Comparison of ENCODE assay signal across 8 mouse cellular contexts in the genomic region with DNA sequence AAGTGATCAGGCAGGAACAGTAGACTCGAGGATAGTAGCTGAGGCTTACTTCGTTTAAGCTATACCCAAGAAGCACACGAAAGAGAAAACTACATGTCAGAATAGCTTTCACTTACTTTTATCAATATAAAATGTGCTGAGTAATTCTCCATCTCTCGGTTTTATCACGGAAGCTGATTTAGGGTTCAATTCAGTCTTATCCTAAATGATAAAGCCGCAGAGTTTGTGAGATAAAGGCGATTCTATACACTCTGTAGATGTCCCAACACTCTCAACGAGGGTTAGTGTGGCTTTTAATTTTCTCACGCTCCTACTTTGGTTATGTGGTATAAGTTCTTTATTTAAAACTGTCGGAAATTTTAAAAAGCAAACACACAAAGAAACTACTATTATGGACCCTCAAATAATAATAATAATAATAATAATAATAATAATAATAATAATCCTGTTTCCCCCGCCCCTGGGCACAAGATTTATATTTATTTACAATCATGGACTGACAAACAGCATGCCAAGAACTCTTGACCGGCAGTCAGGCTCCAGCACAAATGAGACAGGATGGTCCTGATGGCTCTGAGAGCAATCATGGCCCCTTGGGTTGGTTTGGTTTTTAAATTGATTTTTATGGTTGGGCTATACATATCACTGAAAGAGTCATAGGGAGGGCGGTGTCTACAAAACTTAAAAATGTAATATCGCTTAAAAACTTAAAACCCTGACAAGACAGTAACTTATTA. TPM values are rescaled to one million over a fixed set of nuclear protein-coding genes. Genes with fewer than 3 reads are reported as not detected.
DNase-seq lines count a peak whose midpoint lies in the region; ATAC-seq lines count a peak whose summit lies in the region.

No protein-coding gene starts in this region.

- no peak overlapping the region for H3K27ac ChIP-seq in liver, embryonic 11.5 days (ENCODE audit: low read depth, low read length)

- no peak for ATAC-seq in liver, embryonic 11.5 days (replicated peaks; ENCODE audit: low FRiP score)
- no peak for ATAC-seq in CD4-positive, CD25-positive, alpha-beta regulatory T cell, adult 4 months

- peak overlapping the region; percentile 69; the same call in 1 of the 2 replicates for H3K9ac ChIP-seq in liver, embryonic 11.5 days (ENCODE audit: low read depth, low read length)

- H3K9me3 ChIP-seq in liver, embryonic 11.5 days (ENCODE audit: control insufficient read depth, low read length), result no peaks in the 10 kb centered on the region

- no peaks in the 10 kb centered on the region for H3K36me3 ChIP-seq in liver, embryonic 11.5 days (ENCODE audit: control insufficient read depth, insufficient read depth, low read length)

- H3K4me1 ChIP-seq in liver, embryonic 11.5 days (replicated peaks; ENCODE audit: control insufficient read depth, insufficient read depth, low read length), result peaks cover 9% of the 10 kb centered on the region

- 53% methylated on average over 14 of the region's 14 CpGs for WGBS in liver, embryonic 11.5 days

- peak overlapping the region; percentile 73 for H3K4me3 ChIP-seq in liver, embryonic 11.5 days (ENCODE audit: low read depth, low read length)

- peak overlapping the region; percentile 97 for H3K4me2 ChIP-seq in liver, embryonic 11.5 days

- no peaks in the 10 kb centered on the region for H3K27me3 ChIP-seq in liver, embryonic 11.5 days (replicated peaks; ENCODE audit: control insufficient read depth, insufficient read depth, low read length)

- DNase-seq in cerebellum, adult 9-10 months, result peak; percentile 53
- DNase-seq in cerebellum, adult 8-10 months, result no peak
- DNase-seq in thymus, postnatal 0 days (ENCODE audit: low spot score), result peak; percentile 9
- DNase-seq in thymus, postnatal 25 days, result no peak
- no peak for DNase-seq in liver, embryonic 11.5 days (ENCODE audit: low spot score)
- no peak for DNase-seq in embryo, embryonic 11 days
- no peak for DNase-seq in adrenal gland, postnatal 4 days (ENCODE audit: low spot score in 2 of 2)

RNA-seq across cellular contexts. Expression of a gene that starts 1.1 kb away (rescaled TPM):
- polyA plus RNA-seq in thymus, postnatal 0 days (2015; fragmentation: Nextera tagmentation; extraction: Ambion mirVana), result 3.7 and 5.3 TPM in 2 replicates
- 3.4 and 3.9 TPM in 2 replicates for polyA plus RNA-seq in liver, embryonic 11.5 days (2014; fragmentation: Nextera tagmentation; extraction: Ambion mirVana)
- polyA plus RNA-seq in CD4-positive, CD25-positive, alpha-beta regulatory T cell, adult 4 months (2017; shearing (Covaris generic)), result 1 to 10 TPM; 7.3 to 8.8 TPM
- 10 to 100 TPM; 18.8 to 19.5 TPM for total RNA-seq in adrenal gland, postnatal 4 days (2021)

Comparison
In these comparisons a context has a peak if more than half of its experiments do, and no peak if none do; other contexts are left out.
1. DNase-seq: peak in cerebellum, adult 9-10 months (single experiment) and thymus, postnatal 0 days (single experiment); none in cerebellum, adult 8-10 months (single experiment), thymus, postnatal 25 days (single experiment), liver, embryonic 11.5 days (single experiment), embryo, embryonic 11 days (single experiment) and adrenal gland, postnatal 4 days (0 of 2).